Mouse (Mus musculus) stomach, embryonic 16.5 days (tissue): ENCODE results near the gene Adk. TPM values are rescaled to one million over a fixed set of nuclear protein-coding genes. Genes with fewer than 3 reads are reported as not detected.

Source experiments
- ATAC-seq: fragments of 200-750 bp; cut with Nextera tagmentation; 2 replicates; pipeline ENCODE4 v1.8.0; 2017; ENCODE audit warnings: moderate number of reproducible peaks, moderate TSS enrichment; ENCODE audit not compliant: insufficient read depth, low FRiP score
- H3K27ac ChIP-seq: fragments of 300-500 bp; sonication (generic); 2 replicates; pipeline ENCODE4 v1.5.1; 2014; ENCODE audit warnings: low read length
- H3K27me3 ChIP-seq: fragments of 300-500 bp; sonication (generic); 2 replicates; pipeline ENCODE4 v1.6.1; 2014; ENCODE audit warnings: low read length, control low read depth, mixed read lengths; ENCODE audit not compliant: control insufficient read depth, insufficient read depth
- H3K36me3 ChIP-seq: fragments of 300-500 bp; sonication (generic); 2 replicates; pipeline ENCODE4 v1.6.1; 2014; ENCODE audit warnings: low read length; ENCODE audit not compliant: control insufficient read depth, insufficient read depth
- H3K4me1 ChIP-seq: fragments of 300-500 bp; sonication (generic); 2 replicates; pipeline ENCODE4 v1.6.1; 2014; ENCODE audit warnings: low read length, control low read depth, mixed read lengths; ENCODE audit not compliant: control insufficient read depth, insufficient read depth
- H3K4me2 ChIP-seq: fragments of 300-500 bp; sonication (generic); 2 replicates; pipeline ENCODE4 v1.6.1; 2014; ENCODE audit warnings: low read depth, low read length, mixed read lengths
- H3K4me3 ChIP-seq: fragments of 300-500 bp; sonication (generic); replicated peaks from 2 replicates; pipeline ENCODE4 v1.5.1; 2014; ENCODE audit warnings: mild to moderate bottlenecking, low read length
- H3K9ac ChIP-seq: fragments of 300-500 bp; sonication (generic); 2 replicates; pipeline ENCODE4 v1.6.1; 2014; ENCODE audit warnings: low read length
- H3K9me3 ChIP-seq: fragments of 300-500 bp; sonication (generic); replicated peaks from 2 replicates; pipeline ENCODE4 v1.6.1; 2016; ENCODE audit warnings: low read length, control low read depth; ENCODE audit not compliant: control insufficient read depth
- WGBS: fragments of 180-500 bp; shearing (Covaris S2); extraction: QIAGEN DNeasy Blood & Tissue Kit; methylation state at CpG from one replicate; pipeline ENCODE4 v1.1.7; 2014; 5-methylcytosine and 5-hydroxymethylcytosine counted together
- polyA plus RNA-seq: library from polyadenylated mRNA; unstranded; fragments of >200 nt; fragmentation: Nextera tagmentation; extraction: Ambion mirVana; gene quantifications from 2 replicates; pipeline ENCODE4 v1.2.1, GENCODE M21; 2015

The Adk gene
- polyA plus RNA-seq, 1 experiment from 2014 or later = 151 TPM

- 0 out of 2 replicates have a peak, but pooled peaks cover 3% of the 10 kb centered on the region for H3K4me1 ChIP-seq
- no peak overlapping the region for H3K4me2 ChIP-seq
- H3K9me3 ChIP-seq = no peaks in the 10 kb centered on the region
- no peaks in the 10 kb centered on the region for H3K27me3 ChIP-seq
- no peak overlapping the region for H3K27ac ChIP-seq
- H3K4me3 ChIP-seq = no peak overlapping the region
- no peak overlapping the region for H3K9ac ChIP-seq
- 56% methylated on average over 8 of the region's 8 CpGs for WGBS
- no peak for ATAC-seq
- no peaks in the 10 kb centered on the region for H3K36me3 ChIP-seq
These were observed 91.2 kb downstream of the Adk start for GRCm38 (mm10) chr14:21143406-21144115.

- no peaks in the 10 kb centered on the region for H3K36me3 ChIP-seq
- 89% methylated on average over 1 of the region's 1 CpGs for WGBS
- no peak overlapping the region for H3K4me2 ChIP-seq
- H3K4me3 ChIP-seq = no peak overlapping the region
- no peak overlapping the region for H3K27ac ChIP-seq
- H3K9me3 ChIP-seq = no peaks in the 10 kb centered on the region
- H3K27me3 ChIP-seq = no peaks in the 10 kb centered on the region
- ATAC-seq = no peak
- no peak overlapping the region for H3K9ac ChIP-seq
- H3K4me1 ChIP-seq = 0 out of 2 replicates have a peak, but pooled peaks cover 3% of the 10 kb centered on the region
These were observed 94.8 kb downstream of the Adk start for GRCm38 (mm10) chr14:21147171-21147570.

GRCm38 (mm10) chr14:21150301-21150700 is 97.9 kb downstream of the Adk start:
- Histone ChIP-seq H3K36me3 (no peaks in the 10 kb centered on the region), H3K4me2 (no peak overlapping the region), H3K27ac (no peak overlapping the region), H3K4me3 (no peak overlapping the region), H3K4me1 (no peaks in the 10 kb centered on the region), H3K9ac (no peak overlapping the region), H3K9me3 (no peaks in the 10 kb centered on the region), H3K27me3 (no peaks in the 10 kb centered on the region)
- 72% methylated on average over 4 of the region's 4 CpGs for WGBS
- ATAC-seq = no peak

GRCm38 (mm10) chr14:21152055-21152454 is 99.7 kb downstream of the Adk start:
- H3K36me3 ChIP-seq = no peaks in the 10 kb centered on the region
- no peak overlapping the region for H3K4me2 ChIP-seq
- H3K9ac ChIP-seq = no peak overlapping the region
- H3K27me3 ChIP-seq = no peaks in the 10 kb centered on the region
- H3K4me3 ChIP-seq = no peak overlapping the region
- ATAC-seq = no peak
- no peaks in the 10 kb centered on the region for H3K9me3 ChIP-seq
- 50% methylated on average over 6 of the region's 6 CpGs for WGBS
- H3K27ac ChIP-seq = no peak overlapping the region
- no peaks in the 10 kb centered on the region for H3K4me1 ChIP-seq

- Histone ChIP-seq H3K27ac (no peak overlapping the region), H3K4me2 (no peak overlapping the region), H3K4me3 (no peak overlapping the region), H3K27me3 (no peaks in the 10 kb centered on the region), H3K9me3 (no peaks in the 10 kb centered on the region), H3K4me1 (no peaks in the 10 kb centered on the region), H3K9ac (no peak overlapping the region), H3K36me3 (no peaks in the 10 kb centered on the region)
- WGBS = 87% methylated on average over 10 of the region's 10 CpGs
- no peak for ATAC-seq
These were observed 113.3 kb downstream of the Adk start for GRCm38 (mm10) chr14:21165706-21166105.

GRCm38 (mm10) chr14:21166114-21166513 is 113.7 kb downstream of the Adk start:
- Histone ChIP-seq H3K27ac (no peak overlapping the region), H3K9me3 (no peaks in the 10 kb centered on the region), H3K27me3 (no peaks in the 10 kb centered on the region), H3K4me2 (no peak overlapping the region), H3K4me1 (no peaks in the 10 kb centered on the region), H3K4me3 (no peak overlapping the region), H3K36me3 (no peaks in the 10 kb centered on the region), H3K9ac (no peak overlapping the region)
- ATAC-seq = no peak
- 95% methylated on average over 3 of the region's 3 CpGs for WGBS

- no peak overlapping the region for H3K4me3 ChIP-seq
- ATAC-seq = no peak
- H3K9me3 ChIP-seq = no peaks in the 10 kb centered on the region
- no peak overlapping the region for H3K27ac ChIP-seq
- H3K36me3 ChIP-seq = no peaks in the 10 kb centered on the region
- no peak overlapping the region for H3K4me2 ChIP-seq
- WGBS = 95% methylated on average over 1 of the region's 1 CpGs
- H3K9ac ChIP-seq = no peak overlapping the region
- H3K4me1 ChIP-seq = 0 out of 2 replicates have a peak, but pooled peaks cover 3% of the 10 kb centered on the region
- H3K27me3 ChIP-seq = no peaks in the 10 kb centered on the region
These were observed 121.8 kb downstream of the Adk start for GRCm38 (mm10) chr14:21173973-21174745.

GRCm38 (mm10) chr14:21174804-21175203 is 122.4 kb downstream of the Adk start:
- no peak for ATAC-seq
- 77% methylated on average over 2 of the region's 2 CpGs for WGBS
- no peak overlapping the region for H3K9ac ChIP-seq
- H3K27ac ChIP-seq = no peak overlapping the region
- no peak overlapping the region for H3K4me2 ChIP-seq
- H3K36me3 ChIP-seq = no peaks in the 10 kb centered on the region
- H3K9me3 ChIP-seq = no peaks in the 10 kb centered on the region
- H3K27me3 ChIP-seq = no peaks in the 10 kb centered on the region
- H3K4me3 ChIP-seq = no peak overlapping the region
- H3K4me1 ChIP-seq = 0 out of 2 replicates have a peak, but pooled peaks cover 3% of the 10 kb centered on the region

GRCm38 (mm10) chr14:21177781-21178180 is 125.4 kb downstream of the Adk start:
- Histone ChIP-seq H3K36me3 (no peaks in the 10 kb centered on the region), H3K9ac (no peak overlapping the region), H3K27ac (no peak overlapping the region; the same call in 1 of the 2 replicates), H3K4me1 (0 out of 2 replicates have a peak, but pooled peaks cover 3% of the 10 kb centered on the region), H3K27me3 (no peaks in the 10 kb centered on the region), H3K4me3 (no peak overlapping the region), H3K9me3 (no peaks in the 10 kb centered on the region), H3K4me2 (no peak overlapping the region)
- WGBS = 44% methylated on average over 2 of the region's 2 CpGs
- no peak for ATAC-seq
